Mouse (Mus musculus): ENCODE data around the gene Gcg. TPM values are rescaled to one million over a fixed set of nuclear protein-coding genes. Genes with fewer than 3 reads are reported as not detected.

The Gcg gene
- 6.3 and 10.9 TPM in 2 replicates for polyA plus RNA-seq (2014; fragmentation: Nextera tagmentation; extraction: Ambion mirVana)

- no peaks in the 10 kb centered on the region for H3K9me3 ChIP-seq (ENCODE audit: control insufficient read depth, low read length)
- no peaks in the 10 kb centered on the region for H3K27me3 ChIP-seq (replicated peaks; ENCODE audit: control insufficient read depth, insufficient read depth, low read length)
- ATAC-seq (replicated peaks; ENCODE audit: low FRiP score) (no peak), DNase-seq (ENCODE audit: low spot score) (no peak)
- H3K4me2 ChIP-seq: no peak within 1 kb of the TSS
- no peak within 1 kb of the TSS for H3K9ac ChIP-seq (ENCODE audit: low read depth, low read length)
- no peak within 1 kb of the TSS for H3K4me3 ChIP-seq (ENCODE audit: low read depth, low read length)
- H3K36me3 ChIP-seq (ENCODE audit: control insufficient read depth, insufficient read depth, low read length): no peaks in the 10 kb centered on the region
- H3K4me1 ChIP-seq (replicated peaks; ENCODE audit: control insufficient read depth, insufficient read depth, low read length): no peaks in the 10 kb centered on the region
- 83% methylated on average over 9 of the region's 9 CpGs for WGBS
- H3K27ac ChIP-seq (ENCODE audit: low read depth, low read length): no peak within 1 kb of the TSS
Measured at GRCm38 (mm10) chr2:62483550-62483949, at the start of gene Gcg. TSS of gene Gcg (minus strand) at chr2:62483650.

GRCm38 (mm10) chr2:62531065-62531464 is 47.6 kb upstream of the Gcg start:
- H3K9ac ChIP-seq (ENCODE audit: low read depth, low read length): no peak overlapping the region
- H3K36me3 ChIP-seq (ENCODE audit: control insufficient read depth, insufficient read depth, low read length): no peaks in the 10 kb centered on the region
- no peak overlapping the region for H3K4me3 ChIP-seq (ENCODE audit: low read depth, low read length)
- H3K9me3 ChIP-seq (ENCODE audit: control insufficient read depth, low read length): no peaks in the 10 kb centered on the region
- no peaks in the 10 kb centered on the region for H3K4me1 ChIP-seq (replicated peaks; ENCODE audit: control insufficient read depth, insufficient read depth, low read length)
- DNase-seq (ENCODE audit: low spot score) (no peak), ATAC-seq (replicated peaks; ENCODE audit: low FRiP score) (no peak)
- 68% methylated on average over 1 of the region's 1 CpGs for WGBS
- no peak overlapping the region for H3K27ac ChIP-seq (ENCODE audit: low read depth, low read length)
- no peaks in the 10 kb centered on the region for H3K27me3 ChIP-seq (replicated peaks; ENCODE audit: control insufficient read depth, insufficient read depth, low read length)
- no peak overlapping the region for H3K4me2 ChIP-seq

- Histone ChIP-seq H3K27me3 (replicated peaks; ENCODE audit: control insufficient read depth, insufficient read depth, low read length) (no peaks in the 10 kb centered on the region), H3K4me3 (ENCODE audit: low read depth, low read length) (no peak overlapping the region), H3K4me2 (no peak overlapping the region), H3K27ac (ENCODE audit: low read depth, low read length) (no peak overlapping the region), H3K9ac (ENCODE audit: low read depth, low read length) (no peak overlapping the region), H3K4me1 (replicated peaks; ENCODE audit: control insufficient read depth, insufficient read depth, low read length) (no peaks in the 10 kb centered on the region), H3K36me3 (ENCODE audit: control insufficient read depth, insufficient read depth, low read length) (no peaks in the 10 kb centered on the region), H3K9me3 (ENCODE audit: control insufficient read depth, low read length) (no peaks in the 10 kb centered on the region)
- ATAC-seq (replicated peaks; ENCODE audit: low FRiP score) (no peak), DNase-seq (ENCODE audit: low spot score) (no peak)
- 87% methylated on average over 9 of the region's 9 CpGs for WGBS
Measured at GRCm38 (mm10) chr2:62526399-62526798, 42.9 kb upstream of the Gcg start.

GRCm38 (mm10) chr2:62517790-62518189 is 34.3 kb upstream of the Gcg start:
- no peaks in the 10 kb centered on the region for H3K9me3 ChIP-seq (ENCODE audit: control insufficient read depth, low read length)
- H3K9ac ChIP-seq (ENCODE audit: low read depth, low read length): no peak overlapping the region
- ATAC-seq (replicated peaks; ENCODE audit: low FRiP score) (no peak), DNase-seq (ENCODE audit: low spot score) (no peak)
- WGBS: 73% methylated on average over 2 of the region's 2 CpGs
- H3K27ac ChIP-seq (ENCODE audit: low read depth, low read length): no peak overlapping the region
- H3K4me2 ChIP-seq: no peak overlapping the region
- no peaks in the 10 kb centered on the region for H3K27me3 ChIP-seq (replicated peaks; ENCODE audit: control insufficient read depth, insufficient read depth, low read length)
- H3K36me3 ChIP-seq (ENCODE audit: control insufficient read depth, insufficient read depth, low read length): no peaks in the 10 kb centered on the region
- H3K4me3 ChIP-seq (ENCODE audit: low read depth, low read length): no peak overlapping the region
- H3K4me1 ChIP-seq (replicated peaks; ENCODE audit: control insufficient read depth, insufficient read depth, low read length): no peaks in the 10 kb centered on the region

- 80% methylated on average over 6 of the region's 6 CpGs for WGBS
- Histone ChIP-seq H3K4me2 (no peak overlapping the region), H3K9me3 (ENCODE audit: control insufficient read depth, low read length) (no peaks in the 10 kb centered on the region), H3K27me3 (replicated peaks; ENCODE audit: control insufficient read depth, insufficient read depth, low read length) (no peaks in the 10 kb centered on the region), H3K9ac (ENCODE audit: low read depth, low read length) (no peak overlapping the region), H3K4me3 (ENCODE audit: low read depth, low read length) (no peak overlapping the region), H3K4me1 (replicated peaks; ENCODE audit: control insufficient read depth, insufficient read depth, low read length) (no peaks in the 10 kb centered on the region), H3K27ac (ENCODE audit: low read depth, low read length) (no peak overlapping the region), H3K36me3 (ENCODE audit: control insufficient read depth, insufficient read depth, low read length) (no peaks in the 10 kb centered on the region)
- no peak for ATAC-seq (replicated peaks; ENCODE audit: low FRiP score)
- DNase-seq (ENCODE audit: low spot score): no peak
Measured at GRCm38 (mm10) chr2:62514477-62514876, 31.0 kb upstream of the Gcg start.

- no peaks in the 10 kb centered on the region for H3K9me3 ChIP-seq (ENCODE audit: control insufficient read depth, low read length)
- DNase-seq (ENCODE audit: low spot score) (no peak), ATAC-seq (replicated peaks; ENCODE audit: low FRiP score) (no peak)
- no peaks in the 10 kb centered on the region for H3K36me3 ChIP-seq (ENCODE audit: control insufficient read depth, insufficient read depth, low read length)
- no peak overlapping the region for H3K27ac ChIP-seq (ENCODE audit: low read depth, low read length)
- no peaks in the 10 kb centered on the region for H3K4me1 ChIP-seq (replicated peaks; ENCODE audit: control insufficient read depth, insufficient read depth, low read length)
- 91% methylated on average over 15 of the region's 15 CpGs for WGBS
- H3K4me3 ChIP-seq (ENCODE audit: low read depth, low read length): no peak overlapping the region
- no peak overlapping the region for H3K9ac ChIP-seq (ENCODE audit: low read depth, low read length)
- H3K4me2 ChIP-seq: no peak overlapping the region
- H3K27me3 ChIP-seq (replicated peaks; ENCODE audit: control insufficient read depth, insufficient read depth, low read length): no peaks in the 10 kb centered on the region
Measured at GRCm38 (mm10) chr2:62513477-62513876, 30.0 kb upstream of the Gcg start.

GRCm38 (mm10) chr2:62507130-62507529 is 23.7 kb upstream of the Gcg start:
- Histone ChIP-seq H3K4me2 (no peak overlapping the region), H3K27me3 (replicated peaks; ENCODE audit: control insufficient read depth, insufficient read depth, low read length) (no peaks in the 10 kb centered on the region), H3K9me3 (ENCODE audit: control insufficient read depth, low read length) (no peaks in the 10 kb centered on the region), H3K4me3 (ENCODE audit: low read depth, low read length) (no peak overlapping the region), H3K4me1 (replicated peaks; ENCODE audit: control insufficient read depth, insufficient read depth, low read length) (no peaks in the 10 kb centered on the region), H3K9ac (ENCODE audit: low read depth, low read length) (no peak overlapping the region), H3K27ac (ENCODE audit: low read depth, low read length) (no peak overlapping the region), H3K36me3 (ENCODE audit: control insufficient read depth, insufficient read depth, low read length) (no peaks in the 10 kb centered on the region)
- ATAC-seq (replicated peaks; ENCODE audit: low FRiP score) (no peak), DNase-seq (ENCODE audit: low spot score) (no peak)
- WGBS: 84% methylated on average over 5 of the region's 5 CpGs

GRCm38 (mm10) chr2:62506441-62506840 is 23.0 kb upstream of the Gcg start:
- Histone ChIP-seq H3K4me2 (no peak overlapping the region), H3K4me3 (ENCODE audit: low read depth, low read length) (no peak overlapping the region), H3K36me3 (ENCODE audit: control insufficient read depth, insufficient read depth, low read length) (no peaks in the 10 kb centered on the region), H3K4me1 (replicated peaks; ENCODE audit: control insufficient read depth, insufficient read depth, low read length) (no peaks in the 10 kb centered on the region), H3K27me3 (replicated peaks; ENCODE audit: control insufficient read depth, insufficient read depth, low read length) (no peaks in the 10 kb centered on the region), H3K9me3 (ENCODE audit: control insufficient read depth, low read length) (no peaks in the 10 kb centered on the region), H3K9ac (ENCODE audit: low read depth, low read length) (no peak overlapping the region), H3K27ac (ENCODE audit: low read depth, low read length) (no peak overlapping the region)
- WGBS: 70% methylated on average over 2 of the region's 2 CpGs
- ATAC-seq (replicated peaks; ENCODE audit: low FRiP score): no peak
- DNase-seq (ENCODE audit: low spot score): no peak

- Histone ChIP-seq H3K36me3 (ENCODE audit: control insufficient read depth, insufficient read depth, low read length) (no peaks in the 10 kb centered on the region), H3K27me3 (replicated peaks; ENCODE audit: control insufficient read depth, insufficient read depth, low read length) (no peaks in the 10 kb centered on the region), H3K9ac (ENCODE audit: low read depth, low read length) (no peak overlapping the region), H3K27ac (ENCODE audit: low read depth, low read length) (no peak overlapping the region), H3K9me3 (ENCODE audit: control insufficient read depth, low read length) (no peaks in the 10 kb centered on the region), H3K4me3 (ENCODE audit: low read depth, low read length) (no peak overlapping the region), H3K4me2 (no peak overlapping the region), H3K4me1 (replicated peaks; ENCODE audit: control insufficient read depth, insufficient read depth, low read length) (no peaks in the 10 kb centered on the region)
- 87% methylated on average over 4 of the region's 4 CpGs for WGBS
- ATAC-seq (replicated peaks; ENCODE audit: low FRiP score) (no peak), DNase-seq (ENCODE audit: low spot score) (no peak)
Measured at GRCm38 (mm10) chr2:62504269-62504796, 20.9 kb upstream of the Gcg start.
